ENCODE assay signal across 17 mouse cellular contexts in genomic region chr2:35799073-35799472, GRCm38 (mm10).
A peak's percentile ranks its signal among the peaks of the same experiment; 100 is the strongest.
DNase-seq lines count a peak whose midpoint lies in the region; ATAC-seq and TF ChIP-seq lines count a peak whose summit lies in the region.
"Had no signal": no experiment of that assay in that cellular context is flagged by ENCODE, and none has a peak within 500 bp of the region (broad histone marks: within the 10 kb centered on the region; RNA-seq: fewer than 3 reads in every experiment).

No protein-coding gene starts in this region.

- H3K27me3 ChIP-seq in cerebellum, adult 2 months (ENCODE audit: control insufficient read depth, insufficient read depth, low read length) = no peaks in the 10 kb centered on the region
- H3K27me3 ChIP-seq in neural tube, embryonic 13.5 days = no peaks in the 10 kb centered on the region
- no peaks in the 10 kb centered on the region for H3K27me3 ChIP-seq in neural tube, embryonic 15.5 days (replicated peaks)
- H3K27me3 ChIP-seq: forebrain, embryonic 13.5 days; forebrain, embryonic 15.5 days had no signal

- H3K4me2 ChIP-seq in neural tube, embryonic 13.5 days = no peak overlapping the region
- H3K4me2 ChIP-seq in neural tube, embryonic 15.5 days = no peak overlapping the region
- H3K4me2 ChIP-seq: embryonic facial prominence, embryonic 12.5 days; forebrain, embryonic 13.5 days; forebrain, embryonic 15.5 days had no signal

- H3K4me1 ChIP-seq in cerebellum, adult 2 months (ENCODE audit: control insufficient read depth, insufficient read depth, low read length) = peaks cover 8% of the 10 kb centered on the region
- H3K4me1 ChIP-seq in neural tube, embryonic 13.5 days (replicated peaks) = peaks cover 5% of the 10 kb centered on the region; the same call in 1 of the 2 replicates
- peaks cover 4% of the 10 kb centered on the region for H3K4me1 ChIP-seq in neural tube, embryonic 15.5 days
- H3K4me1 ChIP-seq: embryonic facial prominence, embryonic 12.5 days; forebrain, embryonic 15.5 days had no signal

- no peak for TF ChIP-seq POLR2A in cerebellum, adult 2 months (IDR thresholded peaks at IDR 0.05; ENCODE audit: borderline replicate concordance, insufficient read depth, low read length)

- 14% methylated on average over 6 of the region's 6 CpGs for WGBS in cerebellum, adult 2 months
- 69% methylated on average over 6 of the region's 6 CpGs for WGBS in neural tube, embryonic 13.5 days
- 72% methylated on average over 6 of the region's 6 CpGs for whole genome bisulfite sequencing in neural tube, embryonic 15.5 days

- ATAC-seq in neural tube, embryonic 13.5 days (ENCODE audit: low read depth) = no peak
- no peak for ATAC-seq in neural tube, embryonic 15.5 days (ENCODE audit: low FRiP score)
- ATAC-seq: forebrain, embryonic 13.5 days; forebrain, embryonic 15.5 days; forebrain, postnatal 0 days had no signal

- peak overlapping the region; percentile 5; the same call in 1 of the 2 replicates for H3K27ac ChIP-seq in cerebellum, adult 2 months (ENCODE audit: insufficient read depth, low read length)
- peak overlapping the region; percentile 54; the same call in 1 of the 2 replicates for H3K27ac ChIP-seq in neural tube, embryonic 13.5 days (replicated peaks)
- no peak overlapping the region for H3K27ac ChIP-seq in neural tube, embryonic 15.5 days (replicated peaks)
- H3K27ac ChIP-seq: embryonic facial prominence, embryonic 10.5 days; embryonic facial prominence, embryonic 12.5 days; forebrain, embryonic 13.5 days; forebrain, embryonic 15.5 days had no signal

- no peak overlapping the region for H3K4me3 ChIP-seq in cerebellum, adult 2 months (replicated peaks; ENCODE audit: insufficient read depth, low read depth, low read length)
- no peak overlapping the region for H3K4me3 ChIP-seq in neural tube, embryonic 13.5 days
- no peak overlapping the region for H3K4me3 ChIP-seq in neural tube, embryonic 15.5 days (replicated peaks)
- H3K4me3 ChIP-seq: embryonic facial prominence, embryonic 10.5 days; embryonic facial prominence, embryonic 12.5 days; forebrain, embryonic 13.5 days; forebrain, embryonic 15.5 days had no signal

- TF ChIP-seq CTCF in cerebellum, adult 2 months (IDR thresholded peaks at IDR 0.05; ENCODE audit: borderline replicate concordance, insufficient read depth, low read depth, low read length) = no peak

- H3K36me3 ChIP-seq in neural tube, embryonic 13.5 days = no peaks in the 10 kb centered on the region
- H3K36me3 ChIP-seq in neural tube, embryonic 15.5 days = no peaks in the 10 kb centered on the region
- H3K36me3 ChIP-seq: embryonic facial prominence, embryonic 10.5 days; embryonic facial prominence, embryonic 12.5 days; forebrain, embryonic 15.5 days had no signal

- DNase-seq in cerebellum, adult 2 months = peak in 1 of 2 experiments; percentile 51
- DNase-seq in cerebellum, adult 11 months = no peak
- DNase-seq in cerebellum, postnatal 25 days = peak; percentile 46 to 50
- DNase-seq in cerebellum, adult 9-10 months = no peak
- DNase-seq in urinary bladder, postnatal 25 days (ENCODE audit: low spot score) = no peak
- DNase-seq: adrenal gland, adult 2 months; adrenal gland, postnatal 10 days; adrenal gland, postnatal 25 days; cerebellum, adult 11-12 months; cerebellum, adult 9-11 months; forebrain, postnatal 0 days had no signal

- no peaks in the 10 kb centered on the region for H3K9me3 ChIP-seq in neural tube, embryonic 13.5 days
- no peaks in the 10 kb centered on the region for H3K9me3 ChIP-seq in neural tube, embryonic 15.5 days (replicated peaks)
- H3K9me3 ChIP-seq: embryonic facial prominence, embryonic 12.5 days; forebrain, embryonic 15.5 days had no signal

- H3K9ac ChIP-seq in neural tube, embryonic 13.5 days = no peak overlapping the region
- no peak overlapping the region for H3K9ac ChIP-seq in neural tube, embryonic 15.5 days (replicated peaks)
- H3K9ac ChIP-seq: embryonic facial prominence, embryonic 12.5 days; forebrain, embryonic 13.5 days; forebrain, embryonic 15.5 days; forebrain, postnatal 0 days had no signal

Comparison
In these comparisons a context has a peak if more than half of its experiments do, and no peak if none do; other contexts are left out.
1. DNase-seq: peak in cerebellum, postnatal 25 days (2 of 2); none in cerebellum, adult 11 months (single experiment), cerebellum, adult 9-10 months (single experiment) and urinary bladder, postnatal 25 days (single experiment).